Mouse (Mus musculus): ENCODE measurements around the gene Tnfrsf25. TPM values are rescaled to one million over a fixed set of nuclear protein-coding genes. Genes with fewer than 3 reads are reported as not detected.
A peak's percentile ranks its signal among the peaks of the same experiment; 100 is the strongest.

The Tnfrsf25 gene
- polyA plus RNA-seq, 1 experiment from 2014 or later = 0.15 TPM

GRCm38 (mm10) chr4:152135363-152135762, 19.6 kb downstream of the Tnfrsf25 start:
- Histone ChIP-seq H3K27me3 (ENCODE audit: insufficient read depth, low read length) (peaks cover 39% of the 10 kb centered on the region), H3K4me3 (ENCODE audit: low read depth, low read length) (no peak overlapping the region), H3K9ac (replicated peaks) (no peak overlapping the region), H3K9me3 (ENCODE audit: low read length) (no peaks in the 10 kb centered on the region), H3K4me1 (ENCODE audit: insufficient read depth) (peaks cover 18% of the 10 kb centered on the region), H3K27ac (ENCODE audit: low read depth) (no peak overlapping the region), H3K4me2 (ENCODE audit: low read depth, low read length) (no peak overlapping the region), H3K36me3 (replicated peaks; ENCODE audit: insufficient read depth, low read length) (no peaks in the 10 kb centered on the region)
- 84% methylated on average over 12 of the region's 12 CpGs for WGBS (ENCODE audit: insufficient replicate concordance)
- ATAC-seq = no peak
- no peak for DNase-seq
- TF ChIP-seq CTCF (IDR thresholded peaks at IDR 0.05; ENCODE audit: low read depth) = no peak

DNA sequence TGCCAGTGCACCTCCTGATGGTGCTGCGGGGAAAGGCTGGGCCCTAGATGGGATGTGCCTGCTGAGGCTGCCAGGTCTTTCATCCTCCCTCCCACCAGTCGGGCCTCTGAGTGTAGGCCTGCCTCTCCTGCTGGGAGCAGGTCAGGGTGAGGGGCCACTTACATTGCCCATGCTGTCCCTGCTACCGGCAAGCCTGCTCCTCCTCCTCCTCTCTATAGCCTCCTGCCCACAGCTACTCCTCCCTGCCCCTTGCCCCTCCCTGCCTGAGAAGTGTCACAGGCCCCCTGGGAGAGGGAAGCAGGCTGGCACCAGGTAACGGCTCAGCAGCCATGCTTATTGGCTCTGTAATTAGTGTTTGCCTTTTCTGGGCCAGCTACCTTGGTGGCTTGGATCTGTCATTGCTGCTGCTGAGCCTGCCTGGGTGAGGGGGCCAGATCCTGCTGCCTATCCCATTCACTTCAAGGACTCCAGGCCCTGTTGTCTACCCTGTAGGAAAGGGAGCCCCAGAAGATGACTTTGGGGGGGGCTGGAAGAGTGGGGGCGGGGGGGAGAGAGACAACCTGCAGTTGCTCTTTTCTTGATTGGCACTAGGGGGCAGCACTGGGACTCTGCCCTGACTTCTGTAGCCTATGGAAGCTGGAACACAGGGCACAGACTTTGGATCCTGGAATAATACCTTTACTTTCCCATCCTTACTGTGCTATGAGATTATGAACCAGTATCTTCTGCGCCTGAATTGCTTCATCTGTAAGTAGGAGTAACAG, 20.6 kb downstream of the Tnfrsf25 start:
- H3K36me3 ChIP-seq (replicated peaks; ENCODE audit: insufficient read depth, low read length) = no peaks in the 10 kb centered on the region
- H3K27me3 ChIP-seq (ENCODE audit: insufficient read depth, low read length) = peaks cover 35% of the 10 kb centered on the region
- H3K4me3 ChIP-seq (ENCODE audit: low read depth, low read length) = no peak overlapping the region
- no peak overlapping the region for H3K9ac ChIP-seq (replicated peaks)
- no peak for ATAC-seq
- H3K4me1 ChIP-seq (ENCODE audit: insufficient read depth) = peaks cover 16% of the 10 kb centered on the region
- WGBS (ENCODE audit: insufficient replicate concordance) = 48% methylated on average over 5 of the region's 6 CpGs
- H3K4me2 ChIP-seq (ENCODE audit: low read depth, low read length) = no peak overlapping the region
- H3K27ac ChIP-seq (ENCODE audit: low read depth) = no peak overlapping the region
- DNase-seq = peak; percentile 54
- TF ChIP-seq CTCF (IDR thresholded peaks at IDR 0.05; ENCODE audit: low read depth) = peak; percentile 73
- no peak for TF ChIP-seq EP300 (IDR thresholded peaks at IDR 0.05; ENCODE audit: low read depth)
- no peaks in the 10 kb centered on the region for H3K9me3 ChIP-seq (ENCODE audit: low read length)

DNA sequence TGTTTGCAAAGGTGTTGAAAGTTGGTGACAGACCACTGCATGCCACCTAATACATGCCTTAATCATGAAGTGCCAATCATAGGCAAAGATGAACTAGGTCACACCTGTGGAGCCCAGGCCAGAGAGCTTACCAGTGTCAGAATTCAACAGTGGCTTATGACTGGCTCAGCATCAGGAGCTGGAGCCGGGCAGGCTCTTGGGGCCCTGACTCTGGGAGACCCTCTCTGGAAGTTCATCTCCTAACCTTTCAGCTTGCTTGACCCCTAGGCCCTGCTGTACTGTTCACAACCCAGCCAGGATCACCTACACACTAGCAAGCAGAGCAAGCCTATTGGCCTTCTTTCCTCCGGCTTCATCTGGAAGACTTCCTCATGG, 21.1 kb downstream of the Tnfrsf25 start:
- H3K27me3 ChIP-seq (ENCODE audit: insufficient read depth, low read length) = peaks cover 30% of the 10 kb centered on the region

GRCm38 (mm10) chr4:152138497-152139260, 22.9 kb downstream of the Tnfrsf25 start:
- Histone ChIP-seq H3K4me2 (ENCODE audit: low read depth, low read length) (peak overlapping the region; percentile 73), H3K4me3 (ENCODE audit: low read depth, low read length) (peak overlapping the region; percentile 47), H3K27ac (ENCODE audit: low read depth) (no peak overlapping the region), H3K9ac (replicated peaks) (no peak overlapping the region), H3K27me3 (ENCODE audit: insufficient read depth, low read length) (peaks cover 13% of the 10 kb centered on the region; the same call in 1 of the 2 replicates), H3K9me3 (ENCODE audit: low read length) (no peaks in the 10 kb centered on the region), H3K4me1 (ENCODE audit: insufficient read depth) (peaks cover 9% of the 10 kb centered on the region), H3K36me3 (replicated peaks; ENCODE audit: insufficient read depth, low read length) (no peaks in the 10 kb centered on the region)
- ATAC-seq = peak; percentile 96
- TF ChIP-seq EP300 (IDR thresholded peaks at IDR 0.05; ENCODE audit: low read depth) = no peak
- TF ChIP-seq CTCF (IDR thresholded peaks at IDR 0.05; ENCODE audit: low read depth) = peak; percentile 97
- DNase-seq = peak; percentile 93
- 2% methylated on average over 48 of the region's 51 CpGs for WGBS (ENCODE audit: insufficient replicate concordance)

More for the DNA sequence above, 21.1 kb downstream of the Tnfrsf25 start:
- Histone ChIP-seq H3K9me3 (ENCODE audit: low read length) (no peaks in the 10 kb centered on the region), H3K4me1 (ENCODE audit: insufficient read depth) (peaks cover 11% of the 10 kb centered on the region), H3K27ac (ENCODE audit: low read depth) (no peak overlapping the region), H3K36me3 (replicated peaks; ENCODE audit: insufficient read depth, low read length) (no peaks in the 10 kb centered on the region), H3K4me2 (ENCODE audit: low read depth, low read length) (no peak overlapping the region), H3K9ac (replicated peaks) (no peak overlapping the region), H3K4me3 (ENCODE audit: low read depth, low read length) (no peak overlapping the region)
- no peak for ATAC-seq
- TF ChIP-seq CTCF (IDR thresholded peaks at IDR 0.05; ENCODE audit: low read depth) (no peak), EP300 (IDR thresholded peaks at IDR 0.05; ENCODE audit: low read depth) (no peak)
- DNase-seq = no peak
- WGBS (ENCODE audit: insufficient replicate concordance) = 88% methylated on average over 2 of the region's 2 CpGs

- Histone ChIP-seq H3K27me3 (ENCODE audit: insufficient read depth, low read length) (0 out of 2 replicates have a peak, but pooled peaks cover 6% of the 10 kb centered on the region), H3K4me2 (ENCODE audit: low read depth, low read length) (no peak overlapping the region), H3K27ac (ENCODE audit: low read depth) (no peak overlapping the region), H3K9ac (replicated peaks) (no peak overlapping the region), H3K36me3 (replicated peaks; ENCODE audit: insufficient read depth, low read length) (no peaks in the 10 kb centered on the region), H3K4me1 (ENCODE audit: insufficient read depth) (peaks cover 9% of the 10 kb centered on the region), H3K9me3 (ENCODE audit: low read length) (no peaks in the 10 kb centered on the region), H3K4me3 (ENCODE audit: low read depth, low read length) (no peak overlapping the region)
- no peak for TF ChIP-seq EP300 (IDR thresholded peaks at IDR 0.05; ENCODE audit: low read depth)
- peak; percentile 82 for TF ChIP-seq CTCF (IDR thresholded peaks at IDR 0.05; ENCODE audit: low read depth)
- DNase-seq (peak; percentile 73), ATAC-seq (no peak)
- 29% methylated on average over 6 of the region's 6 CpGs for WGBS (ENCODE audit: insufficient replicate concordance)
Observed at GRCm38 (mm10) chr4:152140441-152140840, 24.7 kb downstream of the Tnfrsf25 start.

DNA sequence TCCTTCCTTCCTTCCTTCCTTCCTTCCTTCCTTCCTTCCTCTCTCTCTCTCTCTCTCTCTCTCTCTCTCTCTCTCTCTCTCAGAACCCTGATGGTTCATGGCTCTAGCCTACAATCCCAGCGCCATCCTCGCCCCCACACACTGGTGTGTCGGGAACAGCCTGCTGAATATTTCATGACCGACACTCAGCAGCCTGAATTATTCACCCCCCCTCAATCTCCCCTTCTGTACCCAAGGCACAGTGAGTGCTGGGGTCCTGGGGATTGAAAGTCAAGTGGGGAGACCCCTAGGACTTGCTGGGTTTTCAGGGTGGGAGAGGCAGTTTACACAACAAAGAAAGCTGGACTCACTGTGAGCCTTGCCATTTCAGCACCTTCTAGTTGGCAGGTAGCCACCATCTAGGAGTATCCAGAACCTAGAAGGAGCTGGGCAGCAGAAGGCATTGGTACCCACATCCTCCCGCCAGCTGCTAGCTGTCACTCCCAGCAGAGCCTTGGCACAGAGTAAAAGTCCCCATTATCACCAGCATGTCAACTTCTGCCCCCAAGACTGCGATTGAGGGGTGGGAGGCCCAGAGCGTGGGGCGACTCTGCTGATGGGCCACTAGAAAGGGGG, 25.9 kb downstream of the Tnfrsf25 start:
- H3K4me2 ChIP-seq (ENCODE audit: low read depth, low read length) = no peak overlapping the region
- 73% methylated on average over 8 of the region's 8 CpGs for WGBS (ENCODE audit: insufficient replicate concordance)
- H3K4me3 ChIP-seq (ENCODE audit: low read depth, low read length) = no peak overlapping the region
- ATAC-seq (no peak), DNase-seq (no peak)
- H3K9me3 ChIP-seq (ENCODE audit: low read length) = no peaks in the 10 kb centered on the region
- no peaks in the 10 kb centered on the region for H3K36me3 ChIP-seq (replicated peaks; ENCODE audit: insufficient read depth, low read length)
- H3K27me3 ChIP-seq (ENCODE audit: insufficient read depth, low read length) = 0 out of 2 replicates have a peak, but pooled peaks cover 6% of the 10 kb centered on the region
- H3K9ac ChIP-seq (replicated peaks) = no peak overlapping the region
- no peak overlapping the region for H3K27ac ChIP-seq (ENCODE audit: low read depth)
- H3K4me1 ChIP-seq (ENCODE audit: insufficient read depth) = peaks cover 9% of the 10 kb centered on the region
- TF ChIP-seq EP300 (IDR thresholded peaks at IDR 0.05; ENCODE audit: low read depth) (no peak), CTCF (IDR thresholded peaks at IDR 0.05; ENCODE audit: low read depth) (no peak)
